Mouse (Mus musculus) liver, postnatal 0 days (tissue): ENCODE measurements around the gene Zan.

Experiments
- CTCF ChIP-seq: sonication (generic); IDR thresholded peaks from 2 replicates; pipeline ENCODE4 v1.5.1; 2016; ENCODE audit warnings: antibody characterized with exemption, low read depth
- EP300 ChIP-seq: IDR thresholded peaks from 2 replicates; pipeline ENCODE4 v1.6.1; 2016; ENCODE audit warnings: antibody characterized with exemption, low read depth, mild to moderate bottlenecking

GRCm38 (mm10) chr5:137375627-137376026, 101.2 kb downstream of the Zan start:
- TF ChIP-seq CTCF (no peak), EP300 (no peak)
